Mouse (Mus musculus): Measurements from ENCODE around the gene Sash1.

DNA sequence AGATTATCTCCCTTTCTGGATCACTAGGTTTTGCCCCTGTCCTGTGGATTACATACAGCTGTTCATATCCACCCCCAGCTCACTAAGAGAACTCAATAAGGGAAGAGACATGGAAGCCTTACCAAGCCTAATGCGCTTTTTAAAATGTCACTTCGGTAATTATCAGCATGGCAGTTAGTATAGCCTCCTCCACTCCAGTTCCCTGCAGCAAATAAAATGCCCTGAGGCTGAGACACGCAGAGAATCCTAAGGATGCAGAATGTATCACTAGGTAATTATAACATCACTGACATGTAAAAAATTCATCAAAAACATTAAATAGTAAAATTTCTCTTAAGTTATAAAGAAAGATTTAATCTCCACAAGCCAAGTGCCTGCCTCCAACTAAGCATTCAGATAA is 45.9 kb downstream of the Sash1 start:
- TF ChIP-seq CTCF (IDR thresholded peaks at IDR 0.05; ENCODE audit: borderline replicate concordance, control insufficient read depth, extremely low read depth, insufficient read depth, low read length, poor library complexity) (no peak), POLR2A (IDR thresholded peaks at IDR 0.05; ENCODE audit: control insufficient read depth, extremely low read depth, insufficient read depth, low read length, poor library complexity) (no peak)
